Mouse (Mus musculus) lung, postnatal 0 days (tissue): ENCODE results near the gene Camk2n1. TPM values are rescaled to one million over a fixed set of nuclear protein-coding genes. Genes with fewer than 3 reads are reported as not detected.

ENCODE experiments used
- ATAC-seq: fragments of 200-750 bp; cut with Nextera tagmentation; 2 replicates; pipeline ENCODE4 v1.8.0; 2017; ENCODE audit warnings: moderate library complexity
- DNase-seq: peaks from one replicate; pipeline ENCODE4 v3.0.0-alpha.2; 2016; ENCODE audit warnings: low spot score
- H3K27ac ChIP-seq: fragments of 300-500 bp; sonication (generic); 2 replicates; pipeline ENCODE4 v1.5.1; 2014; ENCODE audit warnings: antibody characterized with exemption, mild to moderate bottlenecking, low read length, mixed read lengths
- H3K27me3 ChIP-seq: fragments of 300-500 bp; sonication (generic); replicated peaks from 2 replicates; pipeline ENCODE4 v1.6.1; 2014; ENCODE audit warnings: low read length, mixed read lengths; ENCODE audit not compliant: insufficient read depth
- H3K36me3 ChIP-seq: fragments of 300-500 bp; sonication (generic); 2 replicates; pipeline ENCODE4 v1.6.1; 2014; ENCODE audit warnings: low read length, mixed read lengths; ENCODE audit not compliant: insufficient read depth
- H3K4me1 ChIP-seq: fragments of 300-500 bp; sonication (generic); 2 replicates; pipeline ENCODE4 v1.6.1; 2014; ENCODE audit warnings: antibody characterized with exemption, low read depth, low read length, mixed read lengths; ENCODE audit not compliant: insufficient read depth
- H3K4me2 ChIP-seq: fragments of 300-500 bp; sonication (generic); replicated peaks from 2 replicates; pipeline ENCODE4 v1.6.1; 2014; ENCODE audit warnings: low read depth, mild to moderate bottlenecking, low read length, moderate library complexity, mixed read lengths
- H3K4me3 ChIP-seq: fragments of 300-500 bp; sonication (generic); 2 replicates; pipeline ENCODE4 v1.5.1; 2014; ENCODE audit warnings: low read depth, low read length
- H3K9ac ChIP-seq: fragments of 300-500 bp; sonication (generic); replicated peaks from 2 replicates; pipeline ENCODE4 v1.6.1; 2014; ENCODE audit warnings: low read depth, mild to moderate bottlenecking
- H3K9me3 ChIP-seq: fragments of 300-500 bp; sonication (generic); 2 replicates; pipeline ENCODE4 v1.6.1; 2016; ENCODE audit warnings: low read length, mixed read lengths
- CTCF ChIP-seq: IDR thresholded peaks from 2 replicates; pipeline ENCODE4 v1.5.1; 2016; ENCODE audit warnings: antibody characterized with exemption, mild to moderate bottlenecking
- EP300 ChIP-seq: IDR thresholded peaks from 2 replicates; pipeline ENCODE4 v1.6.1; 2016; ENCODE audit warnings: antibody characterized with exemption, mild to moderate bottlenecking, control low read depth
- WGBS: fragments of 180-500 bp; shearing (Covaris S2); extraction: QIAGEN DNeasy Blood & Tissue Kit; methylation state at CpG from one replicate; pipeline ENCODE4 v1.1.7; 2014; 5-methylcytosine and 5-hydroxymethylcytosine counted together
- polyA plus RNA-seq: library from polyadenylated mRNA; unstranded; fragments of >200 nt; fragmentation: Nextera tagmentation; extraction: Ambion mirVana; gene quantifications from 2 replicates; pipeline ENCODE4 v1.2.1, GENCODE M21; 2015

The Camk2n1 gene
- polyA plus RNA-seq, 1 experiment from 2014 or later = 10.9 TPM

DNA sequence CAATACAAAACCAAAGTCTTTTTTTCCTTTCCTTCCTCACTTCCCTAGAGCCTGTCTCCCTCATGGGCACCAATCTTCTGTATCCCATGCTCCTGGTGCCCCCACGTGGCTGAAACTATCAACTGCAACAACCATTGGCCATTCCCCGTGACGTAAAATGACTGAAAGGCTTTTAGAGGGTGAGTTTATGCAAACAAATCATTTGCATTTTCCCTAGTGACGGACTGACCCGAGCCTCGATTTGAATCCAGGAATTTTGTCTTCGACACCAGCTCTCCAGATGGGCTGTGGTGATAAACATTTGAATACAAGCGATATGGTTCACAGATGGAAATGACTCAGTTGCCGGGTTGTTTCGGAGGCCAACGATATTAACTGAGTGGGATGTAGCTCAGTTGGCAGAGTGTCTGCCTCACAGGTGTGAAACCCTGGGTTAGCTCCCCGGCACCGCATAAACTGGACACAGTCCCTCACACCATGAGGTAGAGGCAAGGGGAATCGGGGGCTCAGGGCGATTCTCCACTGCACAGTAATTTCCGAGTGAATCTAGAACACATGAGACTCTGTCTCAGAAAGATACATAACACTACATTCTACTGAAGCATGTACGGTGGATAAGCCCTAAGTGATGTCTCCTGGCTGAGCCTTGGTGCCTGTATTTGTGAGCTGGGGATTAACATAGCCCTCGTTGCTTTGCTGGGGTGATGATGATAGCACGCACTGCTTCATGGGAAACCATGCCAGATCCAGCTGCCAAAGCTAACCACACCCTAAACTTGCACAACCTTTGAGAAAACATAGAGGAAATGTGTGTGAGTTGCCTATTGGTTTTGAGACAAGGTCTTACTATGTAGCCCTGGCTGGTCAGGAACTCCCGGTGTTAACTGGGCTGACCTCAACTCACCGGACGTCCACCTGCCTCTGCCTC, 27.1 kb upstream of the Camk2n1 start:
- Histone ChIP-seq H3K27ac (0 out of 2 replicates have a peak overlapping the region, but pooled peaks have one; percentile 11), H3K9ac (no peak overlapping the region), H3K27me3 (no peaks in the 10 kb centered on the region), H3K4me3 (no peak overlapping the region), H3K9me3 (no peaks in the 10 kb centered on the region), H3K4me1 (no peaks in the 10 kb centered on the region), H3K36me3 (no peaks in the 10 kb centered on the region), H3K4me2 (no peak overlapping the region; the same call in 1 of the 2 replicates)
- ATAC-seq = peak; percentile 68
- peak; percentile 87 for DNase-seq
- 27% methylated on average over 22 of the region's 22 CpGs for WGBS
- TF ChIP-seq CTCF (peak; percentile 95), EP300 (no peak)

DNA sequence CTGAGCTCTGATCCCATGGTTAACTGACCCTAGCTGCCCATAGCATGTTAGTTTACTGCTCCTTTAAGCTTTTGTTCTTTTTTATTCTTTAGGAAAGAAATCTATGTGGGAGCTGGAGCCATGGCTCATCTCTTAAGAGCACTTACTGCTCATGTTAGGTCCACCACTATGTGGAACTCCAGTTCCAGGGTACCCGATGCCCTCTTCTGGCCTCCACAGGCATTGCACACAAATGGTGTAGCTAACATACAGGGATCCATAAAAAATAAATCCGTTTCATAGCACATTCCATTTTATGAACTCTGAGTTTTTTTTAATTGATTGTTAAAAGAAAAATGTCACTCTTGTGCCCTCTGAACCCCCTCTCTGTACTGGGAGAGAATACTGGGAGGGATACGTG, 24.3 kb upstream of the Camk2n1 start:
- H3K9me3 ChIP-seq = no peaks in the 10 kb centered on the region
- H3K27me3 ChIP-seq = no peaks in the 10 kb centered on the region
- no peak for ATAC-seq
- H3K4me2 ChIP-seq = no peak overlapping the region
- DNase-seq = peak; percentile 28
- H3K27ac ChIP-seq = no peak overlapping the region
- TF ChIP-seq CTCF (peak; percentile 73), EP300 (no peak)
- no peak overlapping the region for H3K4me3 ChIP-seq
- WGBS = 39% methylated on average over 3 of the region's 3 CpGs
- no peaks in the 10 kb centered on the region for H3K36me3 ChIP-seq
- no peaks in the 10 kb centered on the region for H3K4me1 ChIP-seq
- no peak overlapping the region for H3K9ac ChIP-seq

DNA sequence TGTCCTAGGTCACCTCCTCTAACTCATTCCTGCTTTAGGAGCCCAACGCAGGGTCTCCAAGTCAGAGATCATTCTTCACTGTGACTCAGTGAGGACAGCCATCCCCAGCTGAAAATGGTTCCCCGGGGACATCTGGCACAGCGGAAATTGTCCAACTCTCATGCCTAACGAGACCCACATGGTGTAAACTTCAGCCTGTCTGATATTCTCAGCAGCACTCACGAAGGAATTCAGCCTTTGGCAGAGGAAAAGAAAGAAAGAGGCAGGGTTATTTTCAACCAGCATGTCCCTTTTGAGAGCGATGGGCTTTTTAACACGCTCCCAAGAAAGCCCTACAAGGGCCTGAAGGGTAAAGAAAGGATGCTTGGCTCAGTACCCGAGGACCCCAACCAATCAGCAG, 22.8 kb upstream of the Camk2n1 start:
- no peak for TF ChIP-seq CTCF
- no peak for TF ChIP-seq EP300
- peak; percentile 80 for DNase-seq
- peak overlapping the region; percentile 49; the same call in 1 of the 2 replicates for H3K27ac ChIP-seq

DNA sequence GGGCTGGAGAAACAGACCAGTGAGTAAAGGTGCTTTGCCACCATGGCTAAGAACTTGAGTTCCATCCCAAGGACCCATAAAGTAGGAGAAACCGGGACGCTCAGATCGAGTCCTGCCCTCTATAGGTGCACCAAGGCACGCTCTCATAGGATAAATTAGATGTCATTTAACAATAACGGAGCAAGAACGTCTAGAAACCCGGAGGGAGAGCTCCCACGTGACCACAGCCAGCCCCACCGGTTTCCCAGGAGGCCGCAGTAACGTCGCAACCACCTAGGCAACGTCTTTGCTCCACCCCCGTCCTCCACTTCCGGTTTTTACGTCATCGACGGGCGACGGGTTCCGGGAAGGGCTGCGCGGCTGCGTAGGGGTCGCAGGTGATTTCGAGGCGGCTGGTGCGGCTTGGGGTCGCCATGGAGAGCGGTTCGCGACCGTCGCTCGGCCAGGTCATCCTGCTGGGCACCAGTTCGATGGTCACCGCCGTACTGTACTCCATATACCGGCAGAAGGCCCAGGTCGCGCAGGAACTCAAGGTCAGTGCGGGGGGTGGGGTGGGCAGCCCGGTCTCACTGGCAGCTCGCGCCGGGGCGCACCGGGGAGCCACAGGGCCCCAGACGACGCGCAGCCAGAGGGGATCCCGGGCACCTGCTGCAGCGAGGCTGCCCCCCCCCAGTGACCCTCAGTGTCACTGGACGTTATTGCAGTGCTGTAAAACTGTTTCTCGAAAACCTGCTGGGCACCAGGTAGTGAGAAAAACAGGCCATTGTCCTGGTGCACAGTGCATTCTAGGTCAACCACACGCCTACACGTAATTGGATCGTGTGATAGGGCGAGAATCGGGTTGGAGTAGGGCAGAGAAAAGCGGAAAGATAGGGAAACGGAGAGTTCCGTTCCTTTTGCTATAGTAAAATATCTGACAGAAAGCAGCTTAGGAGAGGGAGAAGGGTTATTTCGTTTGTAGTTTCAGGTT, 19.5 kb upstream of the Camk2n1 start, which contains the start of gene Mul1:
Mul1 (plus strand) TSS at position 325 of the 970 bp plus-strand sequence.
- Histone ChIP-seq H3K36me3 (peaks cover 25% of the 10 kb centered on the region), H3K27ac (peak within 1 kb of the TSS; percentile 73), H3K9me3 (no peaks in the 10 kb centered on the region), H3K27me3 (no peaks in the 10 kb centered on the region), H3K4me1 (peaks cover 5% of the 10 kb centered on the region), H3K9ac (peak within 1 kb of the TSS; percentile 80), H3K4me3 (peak within 1 kb of the TSS; percentile 83), H3K4me2 (peak within 1 kb of the TSS; percentile 91)
- WGBS = 1% methylated on average over 64 of the region's 64 CpGs
- ATAC-seq (peak; percentile 94), DNase-seq (peak; percentile 96)
- TF ChIP-seq CTCF (peak; percentile 30), EP300 (no peak)

More for the DNA sequence above, 22.8 kb upstream of the Camk2n1 start:
- WGBS = 41% methylated on average over 8 of the region's 8 CpGs
- Histone ChIP-seq H3K36me3 (no peaks in the 10 kb centered on the region), H3K4me3 (no peak overlapping the region), H3K9ac (no peak overlapping the region), H3K9me3 (no peaks in the 10 kb centered on the region), H3K4me1 (peaks cover 5% of the 10 kb centered on the region), H3K27me3 (no peaks in the 10 kb centered on the region), H3K4me2 (no peak overlapping the region)
- ATAC-seq = peak; percentile 53

DNA sequence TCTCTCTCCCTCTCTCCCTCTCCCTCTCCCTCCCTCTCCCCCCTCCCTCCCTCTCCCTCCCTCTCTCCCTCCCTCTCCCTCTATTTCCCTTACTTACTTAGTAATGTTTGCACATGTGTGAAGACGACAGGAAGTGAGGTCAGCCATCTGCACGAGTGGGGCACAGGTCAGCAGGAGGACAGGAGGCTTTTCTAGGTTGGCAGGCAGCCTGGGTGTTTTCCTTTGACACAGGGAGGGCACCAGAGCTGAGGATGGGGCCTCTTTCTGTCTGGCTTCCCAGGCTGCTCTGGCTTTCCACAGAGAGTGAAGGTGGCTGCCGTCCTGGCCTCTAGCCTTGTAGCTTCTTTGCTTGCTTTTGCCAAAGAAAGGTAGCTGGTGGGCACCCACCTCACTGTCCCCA, 14.1 kb upstream of the Camk2n1 start:
- H3K9ac ChIP-seq = no peak overlapping the region
- ATAC-seq = no peak
- no peak overlapping the region for H3K27ac ChIP-seq
- H3K9me3 ChIP-seq = no peaks in the 10 kb centered on the region
- peaks cover 31% of the 10 kb centered on the region for H3K36me3 ChIP-seq
- no peak overlapping the region for H3K4me2 ChIP-seq
- no peaks in the 10 kb centered on the region for H3K27me3 ChIP-seq
- H3K4me3 ChIP-seq = no peak overlapping the region
- TF ChIP-seq CTCF (no peak), EP300 (no peak)
- no peak for DNase-seq
- WGBS = 41% methylated on average over 2 of the region's 3 CpGs
- H3K4me1 ChIP-seq = peaks cover 4% of the 10 kb centered on the region
